Mouse (Mus musculus): Measurements from ENCODE around the gene Krtcap3. TPM values are rescaled to one million over a fixed set of nuclear protein-coding genes. Genes with fewer than 3 reads are reported as not detected.
"Not testable (repeated sequence)": the region's sequence is repeated elsewhere in the genome, so short reads cannot be mapped to it uniquely, and the experiment has no call there.

Krtcap3 gene
- polyA plus RNA-seq (2015; fragmentation: Nextera tagmentation; extraction: Ambion mirVana): 1.7 and 2.4 TPM in 2 replicates

- H3K9me3 ChIP-seq: no peaks in the 10 kb centered on the region
- no peak within 1 kb of the TSS; the same call in 1 of the 2 replicates for H3K4me2 ChIP-seq (replicated peaks)
- no peak within 1 kb of the TSS for H3K9ac ChIP-seq (replicated peaks)
- H3K4me1 ChIP-seq: peaks cover 4% of the 10 kb centered on the region; the same call in 1 of the 2 replicates
- H3K4me3 ChIP-seq: no peak within 1 kb of the TSS
- ATAC-seq (replicated peaks): peak; percentile 47; the same call in 1 of the 2 replicates
- no peak within 1 kb of the TSS for H3K27ac ChIP-seq (replicated peaks)
- no peaks in the 10 kb centered on the region for H3K27me3 ChIP-seq
- WGBS: 14% methylated on average over 47 of the region's 47 CpGs
- H3K36me3 ChIP-seq: peaks cover 71% of the 10 kb centered on the region
Observed at GRCm38 (mm10) chr5:31251541-31252101, at the start of gene Krtcap3. Krtcap3 (plus strand) TSS chr5:31251691.

GRCm38 (mm10) chr5:31201742-31202590 lies 49.5 kb upstream of the Krtcap3 start, which contains the start of gene Zfp513:
Zfp513 (minus strand) TSS chr5:31202303.
- peak; percentile 97 for ATAC-seq (replicated peaks)
- Histone ChIP-seq H3K9ac (replicated peaks) (peak within 1 kb of the TSS; percentile 98), H3K27ac (replicated peaks) (peak within 1 kb of the TSS; percentile 87), H3K4me1 (peaks cover 22% of the 10 kb centered on the region), H3K36me3 (peaks cover 78% of the 10 kb centered on the region), H3K27me3 (no peaks in the 10 kb centered on the region), H3K9me3 (0 out of 2 replicates have a peak, but pooled peaks cover 5% of the 10 kb centered on the region), H3K4me2 (replicated peaks) (peak within 1 kb of the TSS; percentile 89), H3K4me3 (peak within 1 kb of the TSS; percentile 99)
- WGBS: under 1% methylated on average over 53 of the region's 53 CpGs

GRCm38 (mm10) chr5:31202933-31203332 lies 48.6 kb upstream of the Krtcap3 start:
- peak overlapping the region; percentile 49; the same call in 1 of the 2 replicates for H3K9ac ChIP-seq (replicated peaks)
- peak overlapping the region; percentile 87 for H3K27ac ChIP-seq (replicated peaks)
- WGBS: 87% methylated on average over 7 of the region's 7 CpGs
- H3K9me3 ChIP-seq: 0 out of 2 replicates have a peak, but pooled peaks cover 5% of the 10 kb centered on the region
- H3K36me3 ChIP-seq: peaks cover 78% of the 10 kb centered on the region
- no peak for ATAC-seq (replicated peaks)
- peaks cover 22% of the 10 kb centered on the region for H3K4me1 ChIP-seq
- H3K4me2 ChIP-seq (replicated peaks): peak overlapping the region; percentile 69
- peak overlapping the region; percentile 99 for H3K4me3 ChIP-seq
- no peaks in the 10 kb centered on the region for H3K27me3 ChIP-seq

- H3K9ac ChIP-seq (replicated peaks): no peak overlapping the region
- H3K36me3 ChIP-seq: peaks cover 69% of the 10 kb centered on the region
- H3K9me3 ChIP-seq: 0 out of 2 replicates have a peak, but pooled peaks cover 5% of the 10 kb centered on the region
- H3K27me3 ChIP-seq: no peaks in the 10 kb centered on the region
- ATAC-seq (replicated peaks): no peak
- H3K27ac ChIP-seq (replicated peaks): no peak overlapping the region
- WGBS: 85% methylated on average over 2 of the region's 2 CpGs
- peaks cover 22% of the 10 kb centered on the region for H3K4me1 ChIP-seq
- no peak overlapping the region for H3K4me2 ChIP-seq (replicated peaks)
- H3K4me3 ChIP-seq: no peak overlapping the region
Observed at GRCm38 (mm10) chr5:31203866-31204265, 47.6 kb upstream of the Krtcap3 start.

GRCm38 (mm10) chr5:31204421-31204820 lies 47.1 kb upstream of the Krtcap3 start:
- H3K4me2 ChIP-seq (replicated peaks): no peak overlapping the region
- 94% methylated on average over 6 of the region's 6 CpGs for WGBS
- H3K9ac ChIP-seq (replicated peaks): no peak overlapping the region
- peaks cover 64% of the 10 kb centered on the region for H3K36me3 ChIP-seq
- no peak overlapping the region for H3K27ac ChIP-seq (replicated peaks)
- H3K4me1 ChIP-seq: peaks cover 22% of the 10 kb centered on the region
- H3K27me3 ChIP-seq: no peaks in the 10 kb centered on the region
- ATAC-seq (replicated peaks): no peak
- 0 out of 2 replicates have a peak, but pooled peaks cover 5% of the 10 kb centered on the region for H3K9me3 ChIP-seq
- no peak overlapping the region for H3K4me3 ChIP-seq

- not testable (repeated sequence) for H3K9ac ChIP-seq (replicated peaks); H3K36me3 ChIP-seq; H3K27ac ChIP-seq (replicated peaks); H3K9me3 ChIP-seq; ATAC-seq (replicated peaks); H3K4me2 ChIP-seq (replicated peaks); H3K4me3 ChIP-seq; H3K27me3 ChIP-seq
- H3K4me1 ChIP-seq: peaks cover 18% of the 10 kb centered on the region
- WGBS: 89% methylated on average over 6 of the region's 6 CpGs
Observed at GRCm38 (mm10) chr5:31216554-31216953, 34.9 kb upstream of the Krtcap3 start.

GRCm38 (mm10) chr5:31218294-31218693 lies 33.2 kb upstream of the Krtcap3 start:
- WGBS: 73% methylated on average over 7 of the region's 7 CpGs
- H3K27ac ChIP-seq (replicated peaks): no peak overlapping the region
- H3K4me2 ChIP-seq (replicated peaks): no peak overlapping the region
- no peaks in the 10 kb centered on the region for H3K9me3 ChIP-seq
- ATAC-seq (replicated peaks): no peak
- H3K4me1 ChIP-seq: peaks cover 21% of the 10 kb centered on the region
- H3K4me3 ChIP-seq: no peak overlapping the region
- H3K36me3 ChIP-seq: no peaks in the 10 kb centered on the region
- no peaks in the 10 kb centered on the region for H3K27me3 ChIP-seq
- no peak overlapping the region for H3K9ac ChIP-seq (replicated peaks)

GRCm38 (mm10) chr5:31219070-31219469 lies 32.4 kb upstream of the Krtcap3 start:
- no peak overlapping the region for H3K27ac ChIP-seq (replicated peaks)
- ATAC-seq (replicated peaks): no peak

GRCm38 (mm10) chr5:31219474-31219873 lies 32.0 kb upstream of the Krtcap3 start:
- Histone ChIP-seq H3K9ac (replicated peaks) (peak overlapping the region; percentile 84), H3K27ac (replicated peaks) (peak overlapping the region; percentile 93), H3K4me2 (replicated peaks) (peak overlapping the region; percentile 84), H3K4me3 (peak overlapping the region; percentile 89), H3K4me1 (peaks cover 21% of the 10 kb centered on the region), H3K9me3 (no peaks in the 10 kb centered on the region), H3K36me3 (no peaks in the 10 kb centered on the region), H3K27me3 (no peaks in the 10 kb centered on the region)
- 3% methylated on average over 11 of the region's 11 CpGs for WGBS
- ATAC-seq (replicated peaks): no peak

More at GRCm38 (mm10) chr5:31219070-31219469, 32.4 kb upstream of the Krtcap3 start:
- Histone ChIP-seq H3K4me1 (peaks cover 21% of the 10 kb centered on the region), H3K27me3 (no peaks in the 10 kb centered on the region), H3K4me3 (peak overlapping the region; percentile 89), H3K4me2 (replicated peaks) (peak overlapping the region; percentile 84), H3K9ac (replicated peaks) (0 out of 2 replicates have a peak overlapping the region, but pooled peaks have one; percentile 24), H3K36me3 (no peaks in the 10 kb centered on the region), H3K9me3 (no peaks in the 10 kb centered on the region)
- 2% methylated on average over 2 of the region's 2 CpGs for WGBS

GRCm38 (mm10) chr5:31219911-31220447 lies 31.5 kb upstream of the Krtcap3 start:
- Histone ChIP-seq H3K27me3 (no peaks in the 10 kb centered on the region), H3K4me1 (peaks cover 21% of the 10 kb centered on the region), H3K9me3 (no peaks in the 10 kb centered on the region), H3K4me2 (replicated peaks) (peak overlapping the region; percentile 84), H3K9ac (replicated peaks) (peak overlapping the region; percentile 84), H3K27ac (replicated peaks) (peak overlapping the region; percentile 93), H3K4me3 (peak overlapping the region; percentile 89), H3K36me3 (no peaks in the 10 kb centered on the region)
- no peak; the same call in none of the 2 replicates for ATAC-seq (replicated peaks)
- under 1% methylated on average over 40 of the region's 40 CpGs for WGBS

- peak within 1 kb of the TSS; percentile 84 for H3K4me2 ChIP-seq (replicated peaks)
- WGBS: under 1% methylated on average over 64 of the region's 70 CpGs
- peak within 1 kb of the TSS; percentile 89 for H3K4me3 ChIP-seq
- peaks cover 21% of the 10 kb centered on the region for H3K4me1 ChIP-seq
- H3K27ac ChIP-seq (replicated peaks): peak within 1 kb of the TSS; percentile 93
- peak within 1 kb of the TSS; percentile 84 for H3K9ac ChIP-seq (replicated peaks)
- no peaks in the 10 kb centered on the region for H3K9me3 ChIP-seq
- no peaks in the 10 kb centered on the region for H3K27me3 ChIP-seq
- H3K36me3 ChIP-seq: no peaks in the 10 kb centered on the region
- peak; percentile 95 for ATAC-seq (replicated peaks)
Observed at GRCm38 (mm10) chr5:31220448-31221303, 30.8 kb upstream of the Krtcap3 start, which contains the start of gene Ppm1g. Ppm1g (minus strand) TSS chr5:31220687.

All from forebrain, embryonic 15.5 days (tissue).